Mouse (Mus musculus) cerebellum, adult 2 months (tissue): Measurements from ENCODE around the gene Ncoa3.

Experiments
- CTCF ChIP-seq: fragments of 200-500 bp; IDR thresholded peaks from 2 replicates; pipeline ENCODE4 v1.5.1; 2011; ENCODE audit warnings: low read depth, mild to moderate bottlenecking, control low read depth, low read length, moderate library complexity, borderline replicate concordance; ENCODE audit not compliant: insufficient read depth
- POLR2A ChIP-seq: fragments of 200-500 bp; IDR thresholded peaks from 2 replicates; pipeline ENCODE4 v1.6.1; 2011; ENCODE audit warnings: low read length, control low read depth, borderline replicate concordance; ENCODE audit not compliant: insufficient read depth

DNA sequence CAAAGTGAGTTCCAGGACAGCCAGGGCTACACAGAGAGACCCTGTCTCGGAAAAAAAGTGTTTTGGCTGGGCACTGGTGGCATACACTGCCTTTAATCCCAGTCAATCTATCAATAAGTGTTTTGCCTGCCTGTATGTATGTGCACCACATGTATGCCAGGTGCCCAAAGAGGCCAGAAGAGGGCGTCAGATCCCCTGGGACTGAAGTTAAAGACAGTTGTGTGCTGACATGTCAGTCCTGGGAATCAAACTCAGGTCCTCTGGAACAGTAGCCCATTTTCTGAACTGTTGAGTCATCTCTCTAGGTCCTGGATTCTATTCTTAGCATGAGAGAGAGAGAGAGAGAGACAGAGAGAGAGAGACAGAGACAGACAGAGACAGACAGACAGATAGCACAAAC lies 25.4 kb upstream of the Ncoa3 start:
- TF ChIP-seq CTCF (no peak), POLR2A (no peak)
